Mouse (Mus musculus) frontal cortex, postnatal 14 days (tissue): ENCODE results near the gene Ptpn14.

Source experiments
- DNase-seq, 2 experiments: peaks; one replicate each; pipeline ENCODE4 v3.0.0; 2022; ENCODE audit warnings: low spot score in 2 of 2

Gene Ptpn14

DNA sequence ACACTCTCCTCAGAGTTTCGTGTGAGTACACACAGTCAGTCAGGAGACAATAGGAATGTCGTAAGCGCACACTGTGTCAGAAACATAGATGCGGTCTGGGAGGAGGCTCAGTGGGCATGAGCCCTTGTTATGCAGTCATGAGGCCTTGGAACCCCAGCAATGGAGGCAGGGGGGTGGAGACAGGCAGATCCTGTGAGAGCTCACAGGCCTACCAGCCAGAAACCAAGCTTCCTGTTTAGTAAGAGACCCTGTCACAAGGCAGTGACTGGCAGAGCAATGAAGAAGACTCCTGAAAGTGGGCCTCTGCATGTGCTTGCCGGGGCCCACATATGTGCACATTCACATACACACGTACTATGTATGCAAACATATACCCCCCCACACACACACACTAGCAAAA is 79.9 kb downstream of the Ptpn14 start:
- DNase-seq, result no peak

DNA sequence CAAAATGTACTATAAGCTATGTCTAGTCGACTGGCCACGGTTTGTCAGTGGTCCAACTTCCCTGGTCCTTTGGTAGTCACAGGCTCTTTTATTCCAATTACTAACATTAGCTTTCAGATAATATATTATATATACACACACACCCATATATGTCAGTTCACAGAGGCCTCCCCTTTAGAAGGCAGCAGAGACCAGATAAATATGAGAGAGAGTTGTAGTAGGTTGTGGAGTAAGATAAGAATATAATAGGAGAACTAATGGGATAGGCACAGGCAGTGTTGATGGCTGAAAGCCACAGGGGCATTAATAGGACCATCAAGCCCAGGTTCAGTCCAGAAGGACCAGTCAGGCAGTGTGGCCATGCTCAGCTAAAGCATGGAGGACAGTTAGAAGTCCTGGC is 80.4 kb downstream of the Ptpn14 start:
- no peak for DNase-seq

DNA sequence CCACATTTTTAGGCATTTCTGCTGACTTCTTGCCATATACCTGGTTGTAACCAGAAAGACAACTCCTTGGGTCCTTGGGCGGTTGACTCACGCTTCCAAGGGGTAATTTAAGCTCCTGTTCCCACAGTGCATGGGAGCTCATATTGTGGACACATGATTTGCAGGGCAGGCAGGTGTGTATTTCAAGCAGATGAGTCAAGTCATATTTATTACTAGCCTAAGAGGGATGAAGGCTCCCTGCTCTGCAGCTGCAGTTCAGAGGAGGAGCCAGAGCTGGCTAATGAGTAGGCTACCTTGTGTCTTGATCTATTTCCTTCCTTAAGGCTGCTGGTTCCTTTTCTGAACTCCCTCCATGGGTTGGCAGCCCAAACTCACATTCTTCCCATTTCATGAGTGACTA is 83.7 kb downstream of the Ptpn14 start:
- no peak for DNase-seq

GRCm38 (mm10) chr1:189814385-189814784 is 86.3 kb downstream of the Ptpn14 start:
- DNase-seq, result no peak

GRCm38 (mm10) chr1:189817089-189817488 is 89.0 kb downstream of the Ptpn14 start:
- no peak for DNase-seq

DNA sequence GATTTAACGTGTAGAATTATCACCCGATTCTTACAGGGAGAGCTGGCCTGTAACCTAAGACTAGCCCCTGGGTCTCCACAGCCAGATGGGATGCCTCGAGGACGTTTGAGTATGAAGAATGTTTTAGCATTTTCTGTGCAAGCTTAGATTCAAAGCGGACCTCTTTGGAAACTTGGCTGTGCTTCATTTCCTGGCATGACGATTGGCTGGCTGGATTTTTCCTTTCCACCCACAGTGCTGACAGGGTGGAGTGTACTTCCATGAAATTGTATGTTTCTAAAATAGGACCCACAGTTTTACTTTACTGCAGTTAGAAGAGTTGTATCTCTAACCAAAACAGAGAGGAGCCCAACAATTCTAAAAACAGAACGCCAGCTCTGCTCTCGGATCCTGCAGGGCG is 89.7 kb downstream of the Ptpn14 start:
- peak; percentile 27 to 38 for DNase-seq

- DNase-seq, result no peak
Observed at GRCm38 (mm10) chr1:189820111-189820510, 92.0 kb downstream of the Ptpn14 start.

- no peak for DNase-seq
Observed at GRCm38 (mm10) chr1:189824436-189824835, 96.4 kb downstream of the Ptpn14 start.

- DNase-seq, result no peak
Observed at GRCm38 (mm10) chr1:189830391-189830790, 102.3 kb downstream of the Ptpn14 start.

GRCm38 (mm10) chr1:189830797-189831232 is 102.7 kb downstream of the Ptpn14 start:
- DNase-seq, result no peak

GRCm38 (mm10) chr1:189833351-189833750 is 105.3 kb downstream of the Ptpn14 start:
- DNase-seq, result no peak

DNA sequence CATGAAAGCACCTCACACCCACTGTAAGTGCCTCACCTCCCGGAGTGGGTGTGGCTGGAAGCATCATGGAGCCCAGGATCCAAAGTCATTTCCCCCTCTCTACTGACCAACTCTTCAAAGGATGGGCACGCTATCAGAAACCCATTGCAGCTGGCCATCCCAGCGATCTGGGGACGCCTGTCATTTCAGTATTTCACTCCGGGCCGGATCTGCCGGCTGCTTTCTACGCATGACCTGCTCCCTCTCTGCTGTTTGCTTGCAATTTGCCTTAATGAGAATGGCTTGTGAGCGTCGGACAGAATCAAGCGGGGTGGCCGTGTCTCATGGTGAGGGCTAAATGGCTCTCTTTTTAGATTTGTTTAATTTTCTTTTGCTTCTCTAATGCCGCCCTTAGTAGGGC is 106.1 kb downstream of the Ptpn14 start:
- DNase-seq, result no peak

DNA sequence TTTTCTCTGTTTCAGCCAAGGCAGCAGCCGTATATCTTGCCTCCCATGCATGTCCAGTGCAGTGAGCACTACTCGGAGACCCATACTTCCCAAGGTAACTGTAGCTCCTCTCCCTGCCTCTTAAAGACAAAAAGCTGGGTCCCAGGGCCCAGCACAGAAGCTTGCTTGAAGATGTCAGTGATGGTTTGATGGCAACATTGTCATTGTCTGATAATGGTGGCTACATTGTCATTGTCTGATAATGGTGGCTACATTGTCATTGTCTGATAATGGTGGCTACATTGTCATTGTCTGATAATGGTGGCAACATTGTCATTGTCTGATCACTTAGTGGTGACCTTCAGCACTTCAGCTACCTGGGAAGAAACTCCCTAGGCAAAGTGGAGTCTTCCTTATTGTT is 118.3 kb downstream of the Ptpn14 start:
- DNase-seq, result no peak

GRCm38 (mm10) chr1:189849550-189849949 is 121.5 kb downstream of the Ptpn14 start:
- DNase-seq, result no peak

- no peak for DNase-seq
Observed at GRCm38 (mm10) chr1:189852051-189852450, 124.0 kb downstream of the Ptpn14 start.

GRCm38 (mm10) chr1:189852456-189852855 is 124.4 kb downstream of the Ptpn14 start:
- no peak for DNase-seq

- no peak for DNase-seq
Observed at GRCm38 (mm10) chr1:189854646-189855045, 126.6 kb downstream of the Ptpn14 start.

- DNase-seq, result no peak
Observed at GRCm38 (mm10) chr1:189855739-189856138, 127.7 kb downstream of the Ptpn14 start.

DNA sequence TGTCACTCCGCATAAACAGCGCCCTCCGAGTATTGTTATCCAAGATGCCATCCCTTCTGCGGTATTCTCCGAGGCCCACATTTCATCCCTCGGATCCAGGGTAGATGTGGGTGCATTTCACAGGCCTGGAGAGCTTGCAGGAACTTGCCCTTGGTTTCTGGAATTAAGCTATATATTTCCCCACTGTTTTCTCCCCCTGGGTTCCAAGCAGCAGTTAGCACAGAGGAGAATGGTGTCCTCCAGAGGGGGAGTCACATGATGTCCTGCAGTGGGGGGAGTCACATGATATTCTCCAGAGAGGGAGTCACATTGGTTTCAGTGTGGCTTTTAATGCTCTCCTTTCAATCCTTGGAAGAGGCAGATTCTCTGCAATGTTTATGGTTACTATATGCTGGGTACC is 130.3 kb downstream of the Ptpn14 start:
- DNase-seq, result no peak

DNA sequence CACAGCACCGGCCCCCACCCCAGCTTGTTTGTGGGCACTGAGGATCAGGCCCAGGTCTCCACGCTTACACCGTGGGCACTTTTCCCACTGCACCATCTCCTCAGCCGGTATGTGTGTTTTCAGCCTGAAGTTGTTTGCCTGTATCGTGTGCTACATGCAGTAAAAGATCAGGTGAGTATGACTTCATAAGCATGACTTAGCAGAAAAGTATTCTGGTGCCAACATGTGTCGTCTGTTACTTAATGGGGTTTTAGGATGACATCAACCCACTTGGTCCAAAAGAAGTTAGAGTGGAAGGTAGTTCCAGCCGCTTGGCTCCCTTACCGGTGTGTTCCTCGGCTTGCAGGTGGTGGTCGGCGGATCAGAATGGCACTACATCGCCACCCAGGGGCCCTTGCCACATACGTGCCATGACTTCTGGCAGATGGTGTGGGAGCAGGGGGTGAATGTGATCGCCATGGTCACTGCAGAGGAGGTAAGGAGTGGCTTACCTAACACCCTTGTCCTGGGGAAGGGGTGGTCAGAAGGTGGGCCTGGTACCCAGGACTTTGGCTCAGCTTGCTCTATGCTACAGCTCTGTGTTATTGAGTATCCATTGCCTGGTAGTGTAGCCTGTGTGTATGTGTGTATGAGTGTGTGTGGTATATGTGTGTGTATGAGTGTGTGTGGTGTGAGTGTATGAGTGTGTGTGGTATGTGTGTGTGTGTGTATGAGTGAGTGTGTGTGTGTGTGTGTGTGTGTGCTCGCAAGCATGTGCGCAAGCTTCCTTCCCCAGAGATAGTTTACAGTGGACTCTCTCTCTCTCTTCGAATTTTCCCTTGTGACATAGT is 132.3 kb downstream of the Ptpn14 start:
- DNase-seq, result no peak

- no peak for DNase-seq
Observed at GRCm38 (mm10) chr1:189860942-189861315, 132.9 kb downstream of the Ptpn14 start.

GRCm38 (mm10) chr1:189863727-189864126 is 135.7 kb downstream of the Ptpn14 start:
- no peak for DNase-seq

- no peak for DNase-seq
Observed at GRCm38 (mm10) chr1:189864301-189864700, 136.2 kb downstream of the Ptpn14 start.
